Mouse (Mus musculus): ENCODE measurements at regions not wholly inside any gene's neighbourhood (a gene's known extent, or its start where the extent isn't known, plus 50 kb on each side); places are given as distances from the start of the nearest gene placed in this dataset.

GRCm38 (mm10) chr6:108910330-108910729 lies 81.9 kb downstream of the Edem1 start:
- ATAC-seq (ENCODE audit: extremely low read depth, insufficient number of reproducible peaks, low FRiP score, poor library complexity, severe bottlenecking) = no peak

- ATAC-seq (ENCODE audit: extremely low read depth, insufficient number of reproducible peaks, low FRiP score, poor library complexity, severe bottlenecking) = no peak
Measured at GRCm38 (mm10) chr6:108912539-108912938, 84.1 kb downstream of the Edem1 start.

GRCm38 (mm10) chr6:108919372-108919913 lies 91.0 kb downstream of the Edem1 start:
- no peak for ATAC-seq (ENCODE audit: extremely low read depth, insufficient number of reproducible peaks, low FRiP score, poor library complexity, severe bottlenecking)

GRCm38 (mm10) chr6:108921181-108921580 lies 92.7 kb downstream of the Edem1 start:
- no peak for ATAC-seq (ENCODE audit: extremely low read depth, insufficient number of reproducible peaks, low FRiP score, poor library complexity, severe bottlenecking)

GRCm38 (mm10) chr6:108922564-108922963 lies 94.1 kb downstream of the Edem1 start:
- peak; percentile 75; the same call in 1 of the 2 replicates for ATAC-seq (ENCODE audit: extremely low read depth, insufficient number of reproducible peaks, low FRiP score, poor library complexity, severe bottlenecking)

GRCm38 (mm10) chr6:108928981-108929380 lies 100.5 kb downstream of the Edem1 start:
- ATAC-seq (ENCODE audit: extremely low read depth, insufficient number of reproducible peaks, low FRiP score, poor library complexity, severe bottlenecking) = no peak

- no peak for ATAC-seq (ENCODE audit: extremely low read depth, insufficient number of reproducible peaks, low FRiP score, poor library complexity, severe bottlenecking)
Measured at GRCm38 (mm10) chr6:108938646-108939045, 110.2 kb downstream of the Edem1 start.

- no peak for ATAC-seq (ENCODE audit: extremely low read depth, insufficient number of reproducible peaks, low FRiP score, poor library complexity, severe bottlenecking)
Measured at GRCm38 (mm10) chr6:108942288-108942687, 113.8 kb downstream of the Edem1 start.

GRCm38 (mm10) chr6:108952389-108952788 lies 123.9 kb downstream of the Edem1 start:
- no peak for ATAC-seq (ENCODE audit: extremely low read depth, insufficient number of reproducible peaks, low FRiP score, poor library complexity, severe bottlenecking)

GRCm38 (mm10) chr6:108962810-108963209 lies 134.4 kb downstream of the Edem1 start:
- no peak for ATAC-seq (ENCODE audit: extremely low read depth, insufficient number of reproducible peaks, low FRiP score, poor library complexity, severe bottlenecking)

- no peak for ATAC-seq (ENCODE audit: extremely low read depth, insufficient number of reproducible peaks, low FRiP score, poor library complexity, severe bottlenecking)
Measured at GRCm38 (mm10) chr6:108963295-108963694, 134.9 kb downstream of the Edem1 start.

- ATAC-seq (ENCODE audit: extremely low read depth, insufficient number of reproducible peaks, low FRiP score, poor library complexity, severe bottlenecking) = no peak
Measured at GRCm38 (mm10) chr6:108969477-108970176, 141.2 kb downstream of the Edem1 start.

GRCm38 (mm10) chr6:108971415-108972089 lies 143.1 kb downstream of the Edem1 start:
- ATAC-seq (ENCODE audit: extremely low read depth, insufficient number of reproducible peaks, low FRiP score, poor library complexity, severe bottlenecking) = no peak

- ATAC-seq (ENCODE audit: extremely low read depth, insufficient number of reproducible peaks, low FRiP score, poor library complexity, severe bottlenecking) = no peak
Measured at GRCm38 (mm10) chr6:108973701-108974100, 145.3 kb downstream of the Edem1 start.

GRCm38 (mm10) chr6:108989506-108989905 lies 161.1 kb downstream of the Edem1 start:
- no peak for ATAC-seq (ENCODE audit: extremely low read depth, insufficient number of reproducible peaks, low FRiP score, poor library complexity, severe bottlenecking)

GRCm38 (mm10) chr6:108993743-108994142 lies 165.3 kb downstream of the Edem1 start:
- no peak for ATAC-seq (ENCODE audit: extremely low read depth, insufficient number of reproducible peaks, low FRiP score, poor library complexity, severe bottlenecking)

GRCm38 (mm10) chr6:109004443-109004842 lies 176.0 kb downstream of the Edem1 start:
- no peak for ATAC-seq (ENCODE audit: extremely low read depth, insufficient number of reproducible peaks, low FRiP score, poor library complexity, severe bottlenecking)

GRCm38 (mm10) chr6:109009364-109009763 lies 180.9 kb downstream of the Edem1 start:
- ATAC-seq (ENCODE audit: extremely low read depth, insufficient number of reproducible peaks, low FRiP score, poor library complexity, severe bottlenecking) = no peak

- ATAC-seq (ENCODE audit: extremely low read depth, insufficient number of reproducible peaks, low FRiP score, poor library complexity, severe bottlenecking) = no peak
Measured at GRCm38 (mm10) chr6:109009793-109010192, 181.4 kb downstream of the Edem1 start.

GRCm38 (mm10) chr6:109019731-109020130 lies 191.3 kb downstream of the Edem1 start:
- ATAC-seq (ENCODE audit: extremely low read depth, insufficient number of reproducible peaks, low FRiP score, poor library complexity, severe bottlenecking) = no peak

Measured in neutrophil, adult 5-6 weeks (primary cell).